Mouse (Mus musculus): ENCODE measurements around the gene Scrn1. TPM values are rescaled to one million over a fixed set of nuclear protein-coding genes. Genes with fewer than 3 reads are reported as not detected.
A peak's percentile ranks its signal among the peaks of the same experiment; 100 is the strongest.

Gene Scrn1
- polyA plus RNA-seq, 1 experiment from 2014 or later, result 0.35 TPM

GRCm38 (mm10) chr6:54508256-54508793, 58.0 kb downstream of the Scrn1 start:
- Histone ChIP-seq H3K36me3 (replicated peaks; ENCODE audit: insufficient read depth, low read length) (no peaks in the 10 kb centered on the region), H3K9me3 (ENCODE audit: low read length) (no peaks in the 10 kb centered on the region), H3K4me2 (ENCODE audit: low read depth, low read length) (no peak overlapping the region), H3K9ac (replicated peaks) (no peak overlapping the region), H3K27me3 (ENCODE audit: insufficient read depth, low read length) (no peaks in the 10 kb centered on the region; the same call in 1 of the 2 replicates), H3K4me1 (ENCODE audit: insufficient read depth) (no peaks in the 10 kb centered on the region), H3K4me3 (ENCODE audit: low read depth, low read length) (no peak overlapping the region), H3K27ac (ENCODE audit: low read depth) (no peak overlapping the region)
- 64% methylated on average over 6 of the region's 6 CpGs for WGBS (ENCODE audit: insufficient replicate concordance)
- DNase-seq (no peak), ATAC-seq (no peak)
- TF ChIP-seq CTCF (IDR thresholded peaks at IDR 0.05; ENCODE audit: low read depth) (no peak), EP300 (IDR thresholded peaks at IDR 0.05; ENCODE audit: low read depth) (no peak)

- no peak for DNase-seq
- Histone ChIP-seq H3K27ac (ENCODE audit: low read depth) (no peak overlapping the region), H3K9ac (replicated peaks) (no peak overlapping the region), H3K4me3 (ENCODE audit: low read depth, low read length) (no peak overlapping the region), H3K4me1 (ENCODE audit: insufficient read depth) (no peaks in the 10 kb centered on the region), H3K36me3 (replicated peaks; ENCODE audit: insufficient read depth, low read length) (no peaks in the 10 kb centered on the region), H3K9me3 (ENCODE audit: low read length) (no peaks in the 10 kb centered on the region), H3K4me2 (ENCODE audit: low read depth, low read length) (no peak overlapping the region), H3K27me3 (ENCODE audit: insufficient read depth, low read length) (no peaks in the 10 kb centered on the region; the same call in 1 of the 2 replicates)
- no peak for TF ChIP-seq EP300 (IDR thresholded peaks at IDR 0.05; ENCODE audit: low read depth)
- no peak for TF ChIP-seq CTCF (IDR thresholded peaks at IDR 0.05; ENCODE audit: low read depth)
- ATAC-seq, result no peak
- 59% methylated on average over 5 of the region's 5 CpGs for WGBS (ENCODE audit: insufficient replicate concordance)
Measured at GRCm38 (mm10) chr6:54507808-54508207, 58.5 kb downstream of the Scrn1 start.

GRCm38 (mm10) chr6:54507002-54507401, 59.3 kb downstream of the Scrn1 start:
- Histone ChIP-seq H3K9ac (replicated peaks) (no peak overlapping the region), H3K27me3 (ENCODE audit: insufficient read depth, low read length) (no peaks in the 10 kb centered on the region; the same call in 1 of the 2 replicates), H3K9me3 (ENCODE audit: low read length) (no peaks in the 10 kb centered on the region), H3K4me3 (ENCODE audit: low read depth, low read length) (no peak overlapping the region), H3K4me1 (ENCODE audit: insufficient read depth) (0 out of 2 replicates have a peak, but pooled peaks cover 2% of the 10 kb centered on the region), H3K36me3 (replicated peaks; ENCODE audit: insufficient read depth, low read length) (no peaks in the 10 kb centered on the region), H3K4me2 (ENCODE audit: low read depth, low read length) (no peak overlapping the region), H3K27ac (ENCODE audit: low read depth) (no peak overlapping the region)
- no peak for ATAC-seq
- WGBS (ENCODE audit: insufficient replicate concordance), result 39% methylated on average over 8 of the region's 8 CpGs
- DNase-seq, result peak; percentile 33
- no peak for TF ChIP-seq EP300 (IDR thresholded peaks at IDR 0.05; ENCODE audit: low read depth)
- TF ChIP-seq CTCF (IDR thresholded peaks at IDR 0.05; ENCODE audit: low read depth), result peak; percentile 75

GRCm38 (mm10) chr6:54506318-54506717, 60.0 kb downstream of the Scrn1 start:
- Histone ChIP-seq H3K36me3 (replicated peaks; ENCODE audit: insufficient read depth, low read length) (no peaks in the 10 kb centered on the region), H3K27ac (ENCODE audit: low read depth) (no peak overlapping the region), H3K4me2 (ENCODE audit: low read depth, low read length) (no peak overlapping the region), H3K4me3 (ENCODE audit: low read depth, low read length) (no peak overlapping the region), H3K9me3 (ENCODE audit: low read length) (no peaks in the 10 kb centered on the region), H3K27me3 (ENCODE audit: insufficient read depth, low read length) (no peaks in the 10 kb centered on the region; the same call in 1 of the 2 replicates), H3K9ac (replicated peaks) (no peak overlapping the region), H3K4me1 (ENCODE audit: insufficient read depth) (0 out of 2 replicates have a peak, but pooled peaks cover 2% of the 10 kb centered on the region)
- no peak for TF ChIP-seq CTCF (IDR thresholded peaks at IDR 0.05; ENCODE audit: low read depth)
- WGBS (ENCODE audit: insufficient replicate concordance), result 78% methylated on average over 11 of the region's 11 CpGs
- ATAC-seq (no peak), DNase-seq (no peak)

GRCm38 (mm10) chr6:54502661-54503115, 63.6 kb downstream of the Scrn1 start:
- TF ChIP-seq EP300 (IDR thresholded peaks at IDR 0.05; ENCODE audit: low read depth) (peak; percentile 60), CTCF (IDR thresholded peaks at IDR 0.05; ENCODE audit: low read depth) (no peak)
- H3K4me1 ChIP-seq (ENCODE audit: insufficient read depth), result 0 out of 2 replicates have a peak, but pooled peaks cover 2% of the 10 kb centered on the region
- 53% methylated on average over 6 of the region's 6 CpGs for WGBS (ENCODE audit: insufficient replicate concordance)
- ATAC-seq (peak; percentile 84), DNase-seq (no peak)
- H3K27me3 ChIP-seq (ENCODE audit: insufficient read depth, low read length), result no peaks in the 10 kb centered on the region; the same call in 1 of the 2 replicates
- H3K4me2 ChIP-seq (ENCODE audit: low read depth, low read length), result no peak overlapping the region
- H3K27ac ChIP-seq (ENCODE audit: low read depth), result no peak overlapping the region
- H3K36me3 ChIP-seq (replicated peaks; ENCODE audit: insufficient read depth, low read length), result no peaks in the 10 kb centered on the region
- no peak overlapping the region for H3K9ac ChIP-seq (replicated peaks)
- H3K9me3 ChIP-seq (ENCODE audit: low read length), result no peaks in the 10 kb centered on the region
- no peak overlapping the region for H3K4me3 ChIP-seq (ENCODE audit: low read depth, low read length)

- no peak overlapping the region for H3K4me3 ChIP-seq (ENCODE audit: low read depth, low read length)
- H3K4me2 ChIP-seq (ENCODE audit: low read depth, low read length), result no peak overlapping the region
- TF ChIP-seq CTCF (IDR thresholded peaks at IDR 0.05; ENCODE audit: low read depth) (no peak), EP300 (IDR thresholded peaks at IDR 0.05; ENCODE audit: low read depth) (no peak)
- H3K27ac ChIP-seq (ENCODE audit: low read depth), result no peak overlapping the region
- no peaks in the 10 kb centered on the region for H3K27me3 ChIP-seq (ENCODE audit: insufficient read depth, low read length)
- ATAC-seq (no peak), DNase-seq (no peak)
- WGBS (ENCODE audit: insufficient replicate concordance), result 83% methylated on average over 7 of the region's 7 CpGs
- H3K9ac ChIP-seq (replicated peaks), result no peak overlapping the region
- H3K36me3 ChIP-seq (replicated peaks; ENCODE audit: insufficient read depth, low read length), result no peaks in the 10 kb centered on the region
- H3K4me1 ChIP-seq (ENCODE audit: insufficient read depth), result no peaks in the 10 kb centered on the region
- H3K9me3 ChIP-seq (ENCODE audit: low read length), result no peaks in the 10 kb centered on the region
Measured at GRCm38 (mm10) chr6:54496214-54496613, 70.1 kb downstream of the Scrn1 start.

Measured in liver, postnatal 0 days (tissue).